Mouse (Mus musculus) heart, embryonic 15.5 days (tissue): ENCODE measurements around the gene Nabp2. TPM values are rescaled to one million over a fixed set of nuclear protein-coding genes. Genes with fewer than 3 reads are reported as not detected.
A peak's percentile ranks its signal among the peaks of the same experiment; 100 is the strongest.

Experiments
- ATAC-seq: fragments of 200-750 bp; cut with Nextera tagmentation; replicated peaks from 2 replicates; pipeline ENCODE4 v1.8.0; 2017; ENCODE audit warnings: low read depth, moderate TSS enrichment; ENCODE audit not compliant: insufficient number of reproducible peaks, insufficient read depth, low FRiP score
- H3K27ac ChIP-seq: fragments of 300-500 bp; sonication (generic); 2 replicates; pipeline ENCODE4 v1.5.1; 2015; ENCODE audit warnings: mild to moderate bottlenecking, inconsistent platforms
- H3K27me3 ChIP-seq: fragments of 300-500 bp; sonication (generic); 2 replicates; pipeline ENCODE4 v1.6.1; 2015; ENCODE audit warnings: inconsistent platforms
- H3K36me3 ChIP-seq: fragments of 300-500 bp; sonication (generic); 2 replicates; pipeline ENCODE4 v1.6.1; 2015; ENCODE audit warnings: mild to moderate bottlenecking, inconsistent platforms
- H3K4me1 ChIP-seq: fragments of 300-500 bp; sonication (generic); replicated peaks from 2 replicates; pipeline ENCODE4 v1.6.1; 2015; ENCODE audit warnings: inconsistent platforms
- H3K4me2 ChIP-seq: fragments of 300-500 bp; sonication (generic); 2 replicates; pipeline ENCODE4 v1.6.1; 2015; ENCODE audit warnings: inconsistent platforms, mild to moderate bottlenecking, moderate library complexity
- H3K4me3 ChIP-seq: fragments of 300-500 bp; sonication (generic); 2 replicates; pipeline ENCODE4 v1.5.1; 2015; ENCODE audit warnings: mild to moderate bottlenecking, inconsistent platforms
- H3K9ac ChIP-seq: fragments of 300-500 bp; sonication (generic); 2 replicates; pipeline ENCODE4 v1.6.1; 2015; ENCODE audit warnings: mild to moderate bottlenecking, inconsistent platforms
- H3K9me3 ChIP-seq: fragments of 300-500 bp; sonication (generic); replicated peaks from 2 replicates; pipeline ENCODE4 v1.6.1; 2016; ENCODE audit warnings: inconsistent platforms
- WGBS: fragments of 180-500 bp; shearing (Covaris S2); methylation state at CpG from one replicate; pipeline ENCODE4 v1.1.7; 2015; ENCODE audit warnings: mixed read lengths; 5-methylcytosine and 5-hydroxymethylcytosine counted together
- polyA plus RNA-seq: library from polyadenylated mRNA; unstranded; fragments of >200 nt; fragmentation: Nextera tagmentation; extraction: Ambion mirVana; gene quantifications from 2 replicates; pipeline ENCODE4 v1.2.1, GENCODE M21; 2015

The Nabp2 gene
- polyA plus RNA-seq, 1 experiment from 2014 or later = 52.6 TPM

- WGBS = 84% methylated on average over 1 of the region's 1 CpGs
- Histone ChIP-seq H3K9me3 (no peaks in the 10 kb centered on the region), H3K27ac (no peak overlapping the region), H3K4me3 (no peak overlapping the region), H3K27me3 (no peaks in the 10 kb centered on the region), H3K4me1 (0 out of 2 replicates have a peak, but pooled peaks cover 3% of the 10 kb centered on the region), H3K36me3 (peaks cover 28% of the 10 kb centered on the region), H3K4me2 (no peak overlapping the region), H3K9ac (no peak overlapping the region)
- no peak for ATAC-seq
Observed at GRCm38 (mm10) chr10:128442718-128443117, 31.4 kb upstream of the Nabp2 start.

DNA sequence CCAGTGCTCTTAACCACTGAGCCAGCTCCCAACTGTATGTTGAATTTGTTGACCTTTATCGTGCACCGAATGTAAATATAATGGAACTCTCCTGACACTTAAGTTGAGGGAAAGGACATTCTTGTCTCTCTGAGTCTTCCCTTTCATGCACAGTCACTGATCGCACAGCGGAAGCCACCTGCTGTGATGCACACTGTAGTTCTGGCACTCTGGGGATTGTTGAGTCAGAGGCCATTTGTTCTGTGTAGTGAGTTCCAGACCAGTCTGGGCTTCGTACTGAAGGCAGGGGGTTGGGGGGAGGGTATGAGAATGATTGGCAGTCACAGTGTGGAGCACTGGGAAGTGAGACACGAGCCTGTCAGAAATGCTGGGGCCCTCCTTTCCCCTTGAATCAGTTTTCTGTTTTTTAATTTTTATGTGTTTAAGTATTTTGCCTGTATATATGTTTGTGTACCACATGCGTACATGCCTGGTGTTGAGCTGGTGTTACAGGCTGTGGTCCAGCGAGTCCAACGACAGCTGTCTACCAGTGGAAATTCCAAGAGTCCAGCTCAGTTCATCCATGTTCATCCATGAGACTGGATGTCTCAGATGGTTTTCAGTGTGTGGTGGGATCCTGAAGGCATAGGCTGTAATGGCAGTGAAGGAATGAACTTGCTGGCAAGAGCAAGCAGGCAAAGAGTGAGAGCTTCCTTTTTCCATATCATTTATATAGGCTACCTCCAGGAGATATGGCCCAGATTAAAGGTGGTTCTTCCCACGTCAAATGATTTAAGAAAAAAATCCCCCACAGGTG, 30.2 kb upstream of the Nabp2 start:
- no peaks in the 10 kb centered on the region for H3K27me3 ChIP-seq
- no peak overlapping the region for H3K4me3 ChIP-seq
- ATAC-seq = no peak
- 87% methylated on average over 10 of the region's 10 CpGs for WGBS
- no peak overlapping the region for H3K4me2 ChIP-seq
- H3K36me3 ChIP-seq = peaks cover 40% of the 10 kb centered on the region
- no peaks in the 10 kb centered on the region for H3K9me3 ChIP-seq
- no peak overlapping the region for H3K9ac ChIP-seq
- H3K27ac ChIP-seq = no peak overlapping the region
- 0 out of 2 replicates have a peak, but pooled peaks cover 3% of the 10 kb centered on the region for H3K4me1 ChIP-seq

- Histone ChIP-seq H3K36me3 (peaks cover 46% of the 10 kb centered on the region), H3K9ac (no peak overlapping the region), H3K9me3 (no peaks in the 10 kb centered on the region), H3K4me2 (no peak overlapping the region), H3K4me1 (peaks cover 11% of the 10 kb centered on the region), H3K27me3 (no peaks in the 10 kb centered on the region), H3K27ac (no peak overlapping the region), H3K4me3 (no peak overlapping the region)
- 55% methylated on average over 10 of the region's 10 CpGs for WGBS
- no peak for ATAC-seq
Observed at GRCm38 (mm10) chr10:128440407-128440806, 29.1 kb upstream of the Nabp2 start.

GRCm38 (mm10) chr10:128438675-128439279, 27.5 kb upstream of the Nabp2 start:
- H3K27ac ChIP-seq = 0 out of 2 replicates have a peak overlapping the region, but pooled peaks have one; percentile 37
- ATAC-seq = no peak
- 64% methylated on average over 10 of the region's 10 CpGs for WGBS
- H3K36me3 ChIP-seq = peaks cover 50% of the 10 kb centered on the region
- no peaks in the 10 kb centered on the region for H3K9me3 ChIP-seq
- H3K9ac ChIP-seq = no peak overlapping the region
- H3K4me1 ChIP-seq = peaks cover 20% of the 10 kb centered on the region
- no peak overlapping the region for H3K4me2 ChIP-seq
- no peak overlapping the region for H3K4me3 ChIP-seq
- no peaks in the 10 kb centered on the region for H3K27me3 ChIP-seq

DNA sequence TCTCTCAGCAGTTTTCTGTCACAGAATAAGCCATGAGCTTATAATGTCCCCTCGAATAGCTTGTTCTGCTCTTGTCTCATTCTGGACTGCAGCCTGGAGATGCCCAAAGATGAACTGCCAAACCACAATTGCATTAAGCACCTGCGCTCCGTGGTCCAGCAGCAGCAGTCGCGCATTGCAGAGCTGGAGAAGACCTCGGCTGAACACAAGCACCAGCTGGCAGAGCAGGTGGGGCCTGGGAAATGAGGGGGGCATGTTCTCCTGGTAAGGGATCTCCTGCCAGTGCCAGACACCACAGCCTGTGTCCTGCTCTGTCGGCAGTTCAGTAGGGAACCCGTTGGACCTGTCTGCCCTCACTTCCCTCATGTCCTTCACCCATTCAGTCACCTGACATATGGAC, 25.1 kb upstream of the Nabp2 start:
- H3K27me3 ChIP-seq = no peaks in the 10 kb centered on the region
- H3K9me3 ChIP-seq = no peaks in the 10 kb centered on the region
- H3K4me1 ChIP-seq = peaks cover 20% of the 10 kb centered on the region
- H3K27ac ChIP-seq = no peak overlapping the region
- H3K4me2 ChIP-seq = no peak overlapping the region
- no peak for ATAC-seq
- WGBS = 92% methylated on average over 8 of the region's 8 CpGs
- H3K36me3 ChIP-seq = peaks cover 54% of the 10 kb centered on the region
- H3K9ac ChIP-seq = no peak overlapping the region
- no peak overlapping the region for H3K4me3 ChIP-seq

GRCm38 (mm10) chr10:128435873-128436272, 24.6 kb upstream of the Nabp2 start:
- Histone ChIP-seq H3K9me3 (no peaks in the 10 kb centered on the region), H3K4me2 (no peak overlapping the region), H3K36me3 (peaks cover 58% of the 10 kb centered on the region), H3K4me3 (no peak overlapping the region), H3K9ac (no peak overlapping the region), H3K4me1 (peaks cover 20% of the 10 kb centered on the region), H3K27me3 (no peaks in the 10 kb centered on the region), H3K27ac (peak overlapping the region; percentile 59)
- 77% methylated on average over 5 of the region's 5 CpGs for WGBS
- no peak for ATAC-seq

- H3K27me3 ChIP-seq = no peaks in the 10 kb centered on the region
- no peak overlapping the region for H3K4me2 ChIP-seq
- ATAC-seq = peak; percentile 49; the same call in 1 of the 2 replicates
- peak overlapping the region; percentile 59 for H3K27ac ChIP-seq
- H3K9ac ChIP-seq = no peak overlapping the region
- H3K36me3 ChIP-seq = peaks cover 62% of the 10 kb centered on the region
- H3K4me3 ChIP-seq = no peak overlapping the region
- H3K9me3 ChIP-seq = no peaks in the 10 kb centered on the region
- H3K4me1 ChIP-seq = peaks cover 20% of the 10 kb centered on the region
- 69% methylated on average over 17 of the region's 17 CpGs for WGBS
Observed at GRCm38 (mm10) chr10:128435186-128435823, 24.0 kb upstream of the Nabp2 start.

DNA sequence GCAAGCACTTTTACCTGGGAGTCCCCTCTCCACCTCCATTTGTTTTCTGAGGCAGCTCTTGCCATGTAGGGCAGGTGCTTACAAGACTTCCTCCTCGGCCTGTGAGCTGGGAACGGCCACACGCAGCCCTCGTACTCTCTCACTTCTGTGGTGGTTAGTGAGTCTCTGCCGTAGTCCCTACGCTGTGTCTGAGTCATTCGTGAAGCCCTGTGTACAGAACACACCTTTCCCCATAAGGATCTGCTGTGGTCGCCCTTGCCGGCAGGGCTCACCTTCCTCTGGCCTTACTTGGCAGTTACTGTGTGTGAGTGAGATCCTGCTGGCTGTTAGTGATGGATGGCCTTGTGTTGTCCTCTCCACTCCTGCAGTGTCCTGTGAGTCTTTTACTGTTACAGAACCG, 23.4 kb upstream of the Nabp2 start:
- Histone ChIP-seq H3K9ac (no peak overlapping the region), H3K9me3 (no peaks in the 10 kb centered on the region), H3K27me3 (no peaks in the 10 kb centered on the region), H3K4me1 (peaks cover 20% of the 10 kb centered on the region), H3K4me3 (no peak overlapping the region), H3K36me3 (peaks cover 63% of the 10 kb centered on the region), H3K4me2 (no peak overlapping the region), H3K27ac (peak overlapping the region; percentile 59)
- ATAC-seq = no peak
- whole genome bisulfite sequencing = 77% methylated on average over 10 of the region's 10 CpGs

- H3K4me1 ChIP-seq = peaks cover 17% of the 10 kb centered on the region
- H3K9ac ChIP-seq = no peak overlapping the region
- no peak overlapping the region for H3K27ac ChIP-seq
- H3K36me3 ChIP-seq = peaks cover 62% of the 10 kb centered on the region
- ATAC-seq = no peak
- H3K9me3 ChIP-seq = no peaks in the 10 kb centered on the region
- 92% methylated on average over 2 of the region's 2 CpGs for WGBS
- no peak overlapping the region for H3K4me3 ChIP-seq
- no peaks in the 10 kb centered on the region for H3K27me3 ChIP-seq
- H3K4me2 ChIP-seq = no peak overlapping the region
Observed at GRCm38 (mm10) chr10:128433417-128433816, 22.1 kb upstream of the Nabp2 start.

- Histone ChIP-seq H3K4me2 (no peak overlapping the region), H3K4me1 (peaks cover under 1% of the 10 kb centered on the region; the same call in 1 of the 2 replicates), H3K36me3 (peaks cover 36% of the 10 kb centered on the region), H3K27ac (no peak overlapping the region), H3K9me3 (no peaks in the 10 kb centered on the region), H3K9ac (no peak overlapping the region), H3K4me3 (no peak overlapping the region), H3K27me3 (no peaks in the 10 kb centered on the region)
- no peak for ATAC-seq
- 81% methylated on average over 4 of the region's 4 CpGs for WGBS
Observed at GRCm38 (mm10) chr10:128429454-128429853, 18.2 kb upstream of the Nabp2 start.

- Histone ChIP-seq H3K36me3 (peaks cover 34% of the 10 kb centered on the region), H3K4me2 (no peak overlapping the region), H3K4me3 (no peak overlapping the region), H3K27ac (no peak overlapping the region), H3K9me3 (no peaks in the 10 kb centered on the region), H3K4me1 (no peaks in the 10 kb centered on the region), H3K9ac (no peak overlapping the region), H3K27me3 (no peaks in the 10 kb centered on the region)
- ATAC-seq = no peak
- 84% methylated on average over 5 of the region's 5 CpGs for WGBS
Observed at GRCm38 (mm10) chr10:128429052-128429451, 17.8 kb upstream of the Nabp2 start.
